Mouse (Mus musculus): ENCODE measurements around the gene Irf4.

Irf4 gene

GRCm38 (mm10) chr13:30738310-30738840 lies 10.7 kb upstream of the Irf4 start:
- DNase-seq (ENCODE audit: low read depth, low spot score) = no peak

- DNase-seq (ENCODE audit: low read depth, low spot score) = no peak
Observed at GRCm38 (mm10) chr13:30741172-30741571, 7.9 kb upstream of the Irf4 start.

GRCm38 (mm10) chr13:30742411-30742970 lies 6.5 kb upstream of the Irf4 start:
- DNase-seq (ENCODE audit: low read depth, low spot score) = no peak

- DNase-seq (ENCODE audit: low read depth, low spot score) = no peak
Observed at GRCm38 (mm10) chr13:30745121-30745520, 3.9 kb upstream of the Irf4 start.

- DNase-seq (ENCODE audit: low read depth, low spot score) = no peak
Observed at GRCm38 (mm10) chr13:30747068-30747467, 2.0 kb upstream of the Irf4 start.

- no peak for DNase-seq (ENCODE audit: low read depth, low spot score)
Observed at GRCm38 (mm10) chr13:30747504-30747903, 1.5 kb upstream of the Irf4 start.

- no peak for DNase-seq (ENCODE audit: low read depth, low spot score)
Observed at GRCm38 (mm10) chr13:30748321-30748720, 705 bp upstream of the Irf4 start.

- no peak for DNase-seq (ENCODE audit: low read depth, low spot score)
Observed at GRCm38 (mm10) chr13:30749557-30750141, 623 bp downstream of the Irf4 start.

GRCm38 (mm10) chr13:30750461-30751303 lies 1.7 kb downstream of the Irf4 start:
- no peak for DNase-seq (ENCODE audit: low read depth, low spot score)

- no peak for DNase-seq (ENCODE audit: low read depth, low spot score)
Observed at GRCm38 (mm10) chr13:30751304-30751580, 2.2 kb downstream of the Irf4 start.

GRCm38 (mm10) chr13:30752581-30753187 lies 3.7 kb downstream of the Irf4 start:
- DNase-seq (ENCODE audit: low read depth, low spot score) = no peak

GRCm38 (mm10) chr13:30753441-30753840 lies 4.4 kb downstream of the Irf4 start:
- no peak for DNase-seq (ENCODE audit: low read depth, low spot score)

GRCm38 (mm10) chr13:30754066-30754465 lies 5.0 kb downstream of the Irf4 start:
- DNase-seq (ENCODE audit: low read depth, low spot score) = no peak

GRCm38 (mm10) chr13:30754825-30755476 lies 5.9 kb downstream of the Irf4 start:
- no peak for DNase-seq (ENCODE audit: low read depth, low spot score)

- DNase-seq (ENCODE audit: low read depth, low spot score) = no peak
Observed at GRCm38 (mm10) chr13:30755577-30755976, 6.6 kb downstream of the Irf4 start.

- DNase-seq (ENCODE audit: low read depth, low spot score) = no peak
Observed at GRCm38 (mm10) chr13:30755998-30756639, 7.1 kb downstream of the Irf4 start.

- no peak for DNase-seq (ENCODE audit: low read depth, low spot score)
Observed at GRCm38 (mm10) chr13:30757264-30757900, 8.4 kb downstream of the Irf4 start.

- no peak for DNase-seq (ENCODE audit: low read depth, low spot score)
Observed at GRCm38 (mm10) chr13:30758789-30759381, 9.9 kb downstream of the Irf4 start.

- no peak for DNase-seq (ENCODE audit: low read depth, low spot score)
Observed at GRCm38 (mm10) chr13:30760374-30761090, 11.5 kb downstream of the Irf4 start.

GRCm38 (mm10) chr13:30761151-30761631 lies 12.2 kb downstream of the Irf4 start:
- no peak for DNase-seq (ENCODE audit: low read depth, low spot score)
